Mouse (Mus musculus) CH12.LX (cell line): ENCODE measurements at regions not wholly inside any gene's neighbourhood (a gene's known extent, or its start where the extent isn't known, plus 50 kb on each side); places are given as distances from the start of the nearest gene placed in this dataset.

Experiments
- CHD2 ChIP-seq: IDR thresholded peaks from 2 replicates; pipeline ENCODE4 v1.6.1; 2011; ENCODE audit warnings: low read length, improper control_type of control experiment
- CTCF ChIP-seq, 2 experiments: IDR thresholded peaks in 1 of 2; conservative IDR thresholded peaks in 1 of 2; 2 replicates each; pipeline ENCODE4 v1.5.1; 2011 to 2012; ENCODE audit warnings: low read depth in 2 of 2, low read length in 2 of 2, improper control_type of control experiment in 1 of 2, inconsistent platforms in 1 of 2, mild to moderate bottlenecking in 1 of 2, moderate library complexity in 1 of 2
- HCFC1 ChIP-seq: IDR thresholded peaks from 2 replicates; pipeline ENCODE4 v1.6.1; 2012; ENCODE audit warnings: low read depth, mild to moderate bottlenecking, inconsistent platforms, low read length, improper control_type of control experiment
- MEF2A ChIP-seq: IDR thresholded peaks from 2 replicates; pipeline ENCODE4 v1.6.1; 2014; ENCODE audit warnings: low read depth, mild to moderate bottlenecking, inconsistent platforms, low read length, improper control_type of control experiment, borderline replicate concordance

DNA sequence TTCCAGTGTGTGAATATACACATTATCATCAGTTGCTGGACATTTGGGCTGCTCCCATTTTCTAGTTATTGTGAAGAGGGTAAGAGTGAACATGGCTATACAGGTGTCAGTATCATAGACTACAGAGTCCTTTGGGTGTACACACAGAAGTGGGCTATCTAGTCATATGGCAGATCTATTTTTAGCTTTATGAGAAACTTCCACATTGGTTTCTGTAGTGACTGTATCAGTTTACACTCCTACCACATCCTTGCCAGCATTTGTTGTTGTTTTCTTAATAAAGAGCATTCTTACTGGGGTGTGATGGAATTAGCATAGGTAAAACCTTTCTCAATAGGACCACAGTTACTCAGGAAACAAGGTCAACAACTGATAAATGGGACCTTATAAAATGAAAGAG is 68.7 kb downstream of the Tnfaip3 start:
- no peak for TF ChIP-seq CTCF (conservative IDR thresholded peaks at IDR 0.05 in 1 of 2, IDR thresholded peaks at IDR 0.05 in 1 of 2; ENCODE audit: low read depth in 2 of 2, low read length in 2 of 2)
- TF ChIP-seq HCFC1, result no peak
- TF ChIP-seq CHD2, result no peak
- no peak for TF ChIP-seq MEF2A
